ENCODE assay signal across 8 mouse cellular contexts in the genomic region with DNA sequence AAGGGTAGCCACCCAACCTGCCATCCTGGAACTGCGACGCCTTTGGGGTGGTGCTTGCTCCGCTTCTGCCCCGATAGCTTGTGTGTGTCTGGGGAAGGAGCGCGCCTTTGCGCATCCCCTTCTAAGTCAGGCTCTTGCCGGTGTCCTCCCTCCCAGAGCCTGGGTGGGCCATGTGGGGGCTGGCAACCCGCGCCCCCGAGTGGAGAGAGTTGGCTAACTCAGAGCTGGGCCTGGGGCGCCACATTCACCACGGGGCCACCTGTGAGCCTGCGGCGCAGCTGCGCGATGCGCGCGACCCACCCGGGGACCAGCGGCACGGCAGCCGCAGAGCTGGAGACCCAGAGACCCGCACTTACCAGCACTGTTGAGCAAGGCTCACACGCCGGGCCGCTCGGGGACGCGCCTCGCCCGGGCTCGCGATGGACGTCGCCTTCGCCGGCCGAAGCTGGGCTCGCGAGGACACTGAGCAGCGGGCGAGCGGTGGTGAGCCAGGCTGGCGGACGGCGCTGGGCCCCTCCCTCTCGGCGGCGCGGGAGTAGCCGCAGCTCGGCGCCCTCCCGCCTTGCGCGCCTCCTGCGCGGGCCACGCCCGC. TPM values are rescaled to one million over a fixed set of nuclear protein-coding genes. Genes with fewer than 3 reads are reported as not detected.
DNase-seq lines count a peak whose midpoint lies in the region; ATAC-seq lines count a peak whose summit lies in the region.

A gene (minus strand): TSS at position 518 of the 592 bp plus-strand sequence.

- H3K36me3 ChIP-seq in kidney, embryonic 16.5 days (ENCODE audit: insufficient read depth, low read length), result no peaks in the 10 kb centered on the region
- no peaks in the 10 kb centered on the region for H3K36me3 ChIP-seq in hindbrain, embryonic 16.5 days (ENCODE audit: control insufficient read depth, insufficient read depth, low read length)
- no peaks in the 10 kb centered on the region for H3K36me3 ChIP-seq in limb, embryonic 15.5 days

- H3K9me3 ChIP-seq in kidney, embryonic 16.5 days (ENCODE audit: low read length), result no peaks in the 10 kb centered on the region
- no peaks in the 10 kb centered on the region for H3K9me3 ChIP-seq in hindbrain, embryonic 16.5 days (ENCODE audit: control insufficient read depth, low read length)
- H3K9me3 ChIP-seq in limb, embryonic 15.5 days, result no peaks in the 10 kb centered on the region

- no peak for DNase-seq in kidney, adult 11 months
- peak; percentile 79 to 85 for DNase-seq in cerebellum, postnatal 25 days
- DNase-seq in frontal cortex, postnatal 25 days (ENCODE audit: low spot score in 2 of 2), result peak; percentile 48 to 50
- DNase-seq in ovary, postnatal 10 days (ENCODE audit: low spot score), result peak; percentile 9
- DNase-seq in thymus, postnatal 10 days (ENCODE audit: low spot score in 2 of 2), result no peak

- H3K9ac ChIP-seq in kidney, embryonic 16.5 days (replicated peaks; ENCODE audit: low read length), result peak within 1 kb of the TSS; percentile 48
- H3K9ac ChIP-seq in hindbrain, embryonic 16.5 days (ENCODE audit: low read depth, low read length), result peak within 1 kb of the TSS; percentile 84
- peak within 1 kb of the TSS; percentile 34; the same call in 1 of the 2 replicates for H3K9ac ChIP-seq in limb, embryonic 15.5 days

- ATAC-seq in kidney, embryonic 16.5 days (ENCODE audit: low FRiP score, low TSS enrichment), result peak; percentile 98
- peak; percentile 95 for ATAC-seq in hindbrain, embryonic 16.5 days
- ATAC-seq in limb, embryonic 15.5 days (ENCODE audit: insufficient number of reproducible peaks, low FRiP score, low TSS enrichment, low read depth), result peak; percentile 74

- peaks cover 35% of the 10 kb centered on the region for H3K27me3 ChIP-seq in kidney, embryonic 16.5 days (ENCODE audit: insufficient read depth, low read length)
- no peaks in the 10 kb centered on the region for H3K27me3 ChIP-seq in hindbrain, embryonic 16.5 days (replicated peaks; ENCODE audit: control insufficient read depth, insufficient read depth, low read length)
- peaks cover 22% of the 10 kb centered on the region for H3K27me3 ChIP-seq in limb, embryonic 15.5 days

- WGBS in kidney, embryonic 16.5 days, result under 1% methylated on average over 48 of the region's 62 CpGs
- under 1% methylated on average over 34 of the region's 62 CpGs for WGBS in hindbrain, embryonic 16.5 days
- under 1% methylated on average over 50 of the region's 62 CpGs for WGBS in limb, embryonic 15.5 days

- H3K4me1 ChIP-seq in kidney, embryonic 16.5 days (ENCODE audit: insufficient read depth, low read length), result peaks cover 6% of the 10 kb centered on the region
- no peaks in the 10 kb centered on the region; the same call in 1 of the 2 replicates for H3K4me1 ChIP-seq in hindbrain, embryonic 16.5 days (ENCODE audit: control insufficient read depth, insufficient read depth, low read depth, low read length)
- peaks cover 13% of the 10 kb centered on the region for H3K4me1 ChIP-seq in limb, embryonic 15.5 days

- H3K27ac ChIP-seq in kidney, embryonic 16.5 days (ENCODE audit: low read length), result no peak within 1 kb of the TSS
- peak within 1 kb of the TSS; percentile 82 for H3K27ac ChIP-seq in hindbrain, embryonic 16.5 days (ENCODE audit: low read depth, low read length)
- no peak within 1 kb of the TSS for H3K27ac ChIP-seq in limb, embryonic 15.5 days

- peak within 1 kb of the TSS; percentile 92 for H3K4me2 ChIP-seq in kidney, embryonic 16.5 days (replicated peaks; ENCODE audit: low read depth, low read length)
- peak within 1 kb of the TSS; percentile 77 for H3K4me2 ChIP-seq in hindbrain, embryonic 16.5 days (ENCODE audit: low read length)
- H3K4me2 ChIP-seq in limb, embryonic 15.5 days, result peak within 1 kb of the TSS; percentile 97

- H3K4me3 ChIP-seq in kidney, embryonic 16.5 days (ENCODE audit: low read length), result peak within 1 kb of the TSS; percentile 54
- H3K4me3 ChIP-seq in hindbrain, embryonic 16.5 days (ENCODE audit: low read length), result peak within 1 kb of the TSS; percentile 69
- peak within 1 kb of the TSS; percentile 53 for H3K4me3 ChIP-seq in limb, embryonic 15.5 days

RNA-seq across cellular contexts. Expression of the gene that starts here (rescaled TPM):
- polyA plus RNA-seq in kidney, embryonic 16.5 days (2015; fragmentation: Nextera tagmentation; extraction: Ambion mirVana), result not detected in 2 replicates
- 5.1 and 5.6 TPM in 2 replicates for polyA plus RNA-seq in hindbrain, embryonic 16.5 days (2015; fragmentation: Nextera tagmentation; extraction: Ambion mirVana)
- 0.40 and 0.81 TPM in 2 replicates for polyA plus RNA-seq in limb, embryonic 15.5 days (2015; fragmentation: Nextera tagmentation; extraction: Ambion mirVana)

Comparison
In these comparisons a context has a peak if more than half of its experiments do, and no peak if none do; other contexts are left out.
1. Peak in ATAC-seq, H3K4me3 ChIP-seq, H3K9ac ChIP-seq and H3K4me2 ChIP-seq in kidney, embryonic 16.5 days; RNA of the gene not detected or under 1 TPM.
2. Peak in ATAC-seq, H3K4me3 ChIP-seq, H3K9ac ChIP-seq and H3K4me2 ChIP-seq in limb, embryonic 15.5 days; RNA of the gene not detected or under 1 TPM.
3. H3K9ac ChIP-seq: peak in every context shown above with its lines; median percentile 84 in hindbrain, embryonic 16.5 days; 48 in kidney, embryonic 16.5 days; 34 in limb, embryonic 15.5 days.
4. DNase-seq: peak in cerebellum, postnatal 25 days (2 of 2), frontal cortex, postnatal 25 days (2 of 2) and ovary, postnatal 10 days (single experiment); none in kidney, adult 11 months (single experiment) and thymus, postnatal 10 days (0 of 2).
5. Peak in every context shown above with its lines, with median percentiles within 50 percentile points of each other: ATAC-seq, H3K4me2 ChIP-seq and H3K4me3 ChIP-seq.